Mouse (Mus musculus) liver, embryonic 13.5 days (tissue): ENCODE measurements around the gene Anapc2. TPM values are rescaled to one million over a fixed set of nuclear protein-coding genes. Genes with fewer than 3 reads are reported as not detected.
A peak's percentile ranks its signal among the peaks of the same experiment; 100 is the strongest.

ENCODE experiments used
- ATAC-seq: fragments of 200-750 bp; cut with Nextera tagmentation; 2 replicates; pipeline ENCODE4 v1.8.0; 2017; ENCODE audit warnings: low read depth, mild to moderate bottlenecking, moderate number of reproducible peaks, moderate library complexity
- DNase-seq: peaks from one replicate; pipeline ENCODE4 v3.0.0; 2022
- H3K27ac ChIP-seq: fragments of 300-500 bp; sonication (generic); 2 replicates; pipeline ENCODE4 v1.5.1; 2015; ENCODE audit warnings: moderate library complexity, mild to moderate bottlenecking, inconsistent platforms
- H3K27me3 ChIP-seq: fragments of 300-500 bp; sonication (generic); 2 replicates; pipeline ENCODE4 v1.6.1; 2015; ENCODE audit warnings: mild to moderate bottlenecking, inconsistent platforms
- H3K36me3 ChIP-seq: fragments of 300-500 bp; sonication (generic); 2 replicates; pipeline ENCODE4 v1.6.1; 2015; ENCODE audit warnings: mild to moderate bottlenecking, inconsistent platforms
- H3K4me1 ChIP-seq: fragments of 300-500 bp; sonication (generic); replicated peaks from 2 replicates; pipeline ENCODE4 v1.6.1; 2015; ENCODE audit warnings: inconsistent platforms
- H3K4me2 ChIP-seq: fragments of 300-500 bp; sonication (generic); 2 replicates; pipeline ENCODE4 v1.6.1; 2015; ENCODE audit warnings: inconsistent platforms, mild to moderate bottlenecking, moderate library complexity
- H3K4me3 ChIP-seq: fragments of 300-500 bp; sonication (generic); replicated peaks from 2 replicates; pipeline ENCODE4 v1.5.1; 2015; ENCODE audit warnings: mild to moderate bottlenecking, inconsistent platforms
- H3K9ac ChIP-seq: fragments of 300-500 bp; sonication (generic); 2 replicates; pipeline ENCODE4 v1.6.1; 2015; ENCODE audit warnings: mild to moderate bottlenecking, inconsistent platforms
- H3K9me3 ChIP-seq: fragments of 300-500 bp; sonication (generic); replicated peaks from 2 replicates; pipeline ENCODE4 v1.6.1; 2016; ENCODE audit warnings: inconsistent platforms
- WGBS: fragments of 180-500 bp; shearing (Covaris S2); methylation state at CpG from one replicate; pipeline ENCODE4 v1.1.7; 2015; ENCODE audit not compliant: insufficient replicate concordance; 5-methylcytosine and 5-hydroxymethylcytosine counted together
- polyA plus RNA-seq: library from polyadenylated mRNA; unstranded; fragments of >200 nt; fragmentation: Nextera tagmentation; extraction: Ambion mirVana; gene quantifications from 2 replicates; pipeline ENCODE4 v1.2.1, GENCODE M21; 2015

Gene Anapc2
- polyA plus RNA-seq, 1 experiment from 2014 or later: 50.5 TPM

- no peak overlapping the region for H3K4me2 ChIP-seq
- WGBS: 41% methylated on average over 10 of the region's 10 CpGs
- no peak for DNase-seq
Measured at GRCm38 (mm10) chr2:25310180-25310579, 37.9 kb downstream of the Anapc2 start.

GRCm38 (mm10) chr2:25310969-25311368 lies 38.7 kb downstream of the Anapc2 start:
- Histone ChIP-seq H3K4me2 (no peak overlapping the region), H3K27me3 (peaks cover 97% of the 10 kb centered on the region), H3K4me1 (no peaks in the 10 kb centered on the region), H3K9ac (no peak overlapping the region), H3K4me3 (no peak overlapping the region), H3K36me3 (no peaks in the 10 kb centered on the region), H3K9me3 (no peaks in the 10 kb centered on the region), H3K27ac (no peak overlapping the region)
- ATAC-seq (no peak), DNase-seq (no peak)
- 2% methylated on average over 22 of the region's 22 CpGs for WGBS

More at GRCm38 (mm10) chr2:25310180-25310579, 37.9 kb downstream of the Anapc2 start:
- no peaks in the 10 kb centered on the region for H3K9me3 ChIP-seq
- H3K4me1 ChIP-seq: peaks cover 3% of the 10 kb centered on the region
- no peaks in the 10 kb centered on the region for H3K36me3 ChIP-seq
- H3K27me3 ChIP-seq: peaks cover 99% of the 10 kb centered on the region
- no peak overlapping the region for H3K4me3 ChIP-seq
- ATAC-seq: no peak
- H3K9ac ChIP-seq: no peak overlapping the region
- no peak overlapping the region for H3K27ac ChIP-seq

GRCm38 (mm10) chr2:25311491-25311891 lies 39.2 kb downstream of the Anapc2 start:
- Histone ChIP-seq H3K27me3 (peaks cover 97% of the 10 kb centered on the region), H3K27ac (no peak overlapping the region), H3K36me3 (no peaks in the 10 kb centered on the region), H3K4me3 (no peak overlapping the region), H3K4me1 (no peaks in the 10 kb centered on the region), H3K9me3 (no peaks in the 10 kb centered on the region), H3K9ac (no peak overlapping the region), H3K4me2 (no peak overlapping the region)
- DNase-seq (no peak), ATAC-seq (no peak)
- WGBS: 3% methylated on average over 11 of the region's 11 CpGs

- ATAC-seq: no peak
- no peak overlapping the region for H3K27ac ChIP-seq
- H3K4me1 ChIP-seq: peaks cover 9% of the 10 kb centered on the region
- DNase-seq: no peak
- H3K36me3 ChIP-seq: no peaks in the 10 kb centered on the region
- H3K27me3 ChIP-seq: peaks cover 81% of the 10 kb centered on the region
- WGBS: 7% methylated on average over 31 of the region's 31 CpGs
- no peak overlapping the region for H3K9ac ChIP-seq
- no peaks in the 10 kb centered on the region for H3K9me3 ChIP-seq
- H3K4me3 ChIP-seq: peak overlapping the region; percentile 39; the same call in 1 of the 2 replicates
- peak overlapping the region; percentile 52 for H3K4me2 ChIP-seq
Measured at GRCm38 (mm10) chr2:25318119-25318966, 46.1 kb downstream of the Anapc2 start.

- Histone ChIP-seq H3K4me2 (peak within 1 kb of the TSS; percentile 52), H3K4me1 (peaks cover 9% of the 10 kb centered on the region), H3K27ac (no peak within 1 kb of the TSS), H3K36me3 (no peaks in the 10 kb centered on the region), H3K27me3 (peaks cover 72% of the 10 kb centered on the region), H3K9ac (no peak within 1 kb of the TSS), H3K4me3 (peak within 1 kb of the TSS; percentile 39), H3K9me3 (no peaks in the 10 kb centered on the region)
- 9% methylated on average over 58 of the region's 58 CpGs for WGBS
- ATAC-seq (peak; percentile 36; the same call in 1 of the 2 replicates), DNase-seq (peak; percentile 46)
Measured at GRCm38 (mm10) chr2:25318971-25319773, 46.9 kb downstream of the Anapc2 start, which contains the start of gene Grin1. TSS of gene Grin1 (minus strand) at chr2:25319187.

GRCm38 (mm10) chr2:25320084-25320483 lies 47.8 kb downstream of the Anapc2 start:
- H3K27ac ChIP-seq: no peak overlapping the region
- no peak for DNase-seq
- H3K4me2 ChIP-seq: no peak overlapping the region
- no peaks in the 10 kb centered on the region for H3K9me3 ChIP-seq
- H3K4me1 ChIP-seq: peaks cover 9% of the 10 kb centered on the region
- ATAC-seq: no peak
- H3K4me3 ChIP-seq: no peak overlapping the region
- 18% methylated on average over 2 of the region's 2 CpGs for WGBS
- H3K27me3 ChIP-seq: peaks cover 68% of the 10 kb centered on the region
- H3K36me3 ChIP-seq: no peaks in the 10 kb centered on the region
- H3K9ac ChIP-seq: no peak overlapping the region

- peaks cover 13% of the 10 kb centered on the region for H3K27me3 ChIP-seq
- ATAC-seq: no peak
- H3K4me2 ChIP-seq: no peak overlapping the region
- no peaks in the 10 kb centered on the region for H3K36me3 ChIP-seq
- H3K4me3 ChIP-seq: no peak overlapping the region
- DNase-seq: no peak
- no peak overlapping the region for H3K9ac ChIP-seq
- peaks cover under 1% of the 10 kb centered on the region for H3K4me1 ChIP-seq
- H3K9me3 ChIP-seq: no peaks in the 10 kb centered on the region
- no peak overlapping the region for H3K27ac ChIP-seq
- 75% methylated on average over 2 of the region's 2 CpGs for WGBS
Measured at GRCm38 (mm10) chr2:25326036-25326435, 53.8 kb downstream of the Anapc2 start.

GRCm38 (mm10) chr2:25328440-25328839 lies 56.2 kb downstream of the Anapc2 start:
- DNase-seq (peak; percentile 23), ATAC-seq (no peak)
- Histone ChIP-seq H3K27ac (no peak overlapping the region), H3K9me3 (no peaks in the 10 kb centered on the region), H3K4me2 (no peak overlapping the region), H3K36me3 (no peaks in the 10 kb centered on the region), H3K4me1 (peaks cover 13% of the 10 kb centered on the region), H3K27me3 (0 out of 2 replicates have a peak, but pooled peaks cover 3% of the 10 kb centered on the region), H3K4me3 (no peak overlapping the region), H3K9ac (no peak overlapping the region)
- WGBS: 31% methylated on average over 7 of the region's 7 CpGs

GRCm38 (mm10) chr2:25331470-25331869 lies 59.2 kb downstream of the Anapc2 start:
- Histone ChIP-seq H3K9ac (peak overlapping the region; percentile 92), H3K27me3 (no peaks in the 10 kb centered on the region), H3K36me3 (peaks cover 29% of the 10 kb centered on the region), H3K4me1 (peaks cover 30% of the 10 kb centered on the region), H3K9me3 (no peaks in the 10 kb centered on the region), H3K4me3 (peak overlapping the region; percentile 88), H3K4me2 (peak overlapping the region; percentile 91), H3K27ac (0 out of 2 replicates have a peak overlapping the region, but pooled peaks have one; percentile 84)
- DNase-seq (no peak), ATAC-seq (no peak)
- WGBS: 42% methylated on average over 9 of the region's 9 CpGs

- DNase-seq (peak; percentile 99), ATAC-seq (peak; percentile 97)
- Histone ChIP-seq H3K36me3 (peaks cover 40% of the 10 kb centered on the region), H3K4me1 (peaks cover 30% of the 10 kb centered on the region), H3K9ac (peak within 1 kb of the TSS; percentile 92), H3K4me2 (peak within 1 kb of the TSS; percentile 91), H3K27ac (peak within 1 kb of the TSS; percentile 84), H3K9me3 (no peaks in the 10 kb centered on the region), H3K4me3 (peak within 1 kb of the TSS; percentile 88), H3K27me3 (no peaks in the 10 kb centered on the region)
- WGBS: under 1% methylated on average over 78 of the region's 78 CpGs
Measured at GRCm38 (mm10) chr2:25332286-25333160, 60.2 kb downstream of the Anapc2 start, which contains the start of gene Man1b1. TSS of gene Man1b1 (plus strand) at chr2:25332338.
